Mouse (Mus musculus) forebrain, embryonic 16.5 days (tissue): ENCODE measurements around the gene Miga1. TPM values are rescaled to one million over a fixed set of nuclear protein-coding genes. Genes with fewer than 3 reads are reported as not detected.

ENCODE experiments used
- ATAC-seq: fragments of 200-750 bp; cut with Nextera tagmentation; 2 replicates; pipeline ENCODE4 v1.8.0; 2017; ENCODE audit warnings: mild to moderate bottlenecking, moderate library complexity
- H3K27ac ChIP-seq: fragments of 300-500 bp; sonication (generic); 2 replicates; pipeline ENCODE4 v1.5.1; 2014; ENCODE audit warnings: low read length, control low read depth
- H3K27me3 ChIP-seq: fragments of 300-500 bp; sonication (generic); replicated peaks from 2 replicates; pipeline ENCODE4 v1.6.1; 2014; ENCODE audit warnings: low read length; ENCODE audit not compliant: control insufficient read depth, insufficient read depth
- H3K36me3 ChIP-seq: fragments of 300-500 bp; sonication (generic); 2 replicates; pipeline ENCODE4 v1.6.1; 2014; ENCODE audit not compliant: control insufficient read depth, insufficient read depth
- H3K4me1 ChIP-seq: fragments of 300-500 bp; sonication (generic); replicated peaks from 2 replicates; pipeline ENCODE4 v1.6.1; 2014; ENCODE audit warnings: low read length; ENCODE audit not compliant: control insufficient read depth, insufficient read depth
- H3K4me2 ChIP-seq: fragments of 300-500 bp; sonication (generic); 2 replicates; pipeline ENCODE4 v1.6.1; 2014; ENCODE audit warnings: mild to moderate bottlenecking, low read length, control low read depth
- H3K4me3 ChIP-seq: fragments of 300-500 bp; sonication (generic); replicated peaks from 2 replicates; pipeline ENCODE4 v1.5.1; 2014; ENCODE audit warnings: mild to moderate bottlenecking, low read length, control low read depth
- H3K9ac ChIP-seq: fragments of 300-500 bp; sonication (generic); replicated peaks from 2 replicates; pipeline ENCODE4 v1.6.1; 2014; ENCODE audit warnings: low read depth, low read length, control low read depth
- H3K9me3 ChIP-seq: fragments of 300-500 bp; sonication (generic); 2 replicates; pipeline ENCODE4 v1.6.1; 2016; ENCODE audit warnings: low read length; ENCODE audit not compliant: control insufficient read depth
- WGBS: fragments of 180-500 bp; shearing (Covaris S2); extraction: QIAGEN DNeasy Blood & Tissue Kit; methylation state at CpG from one replicate; pipeline ENCODE4 v1.1.7; 2014; 5-methylcytosine and 5-hydroxymethylcytosine counted together
- polyA plus RNA-seq: library from polyadenylated mRNA; unstranded; fragments of >200 nt; fragmentation: Nextera tagmentation; extraction: Ambion mirVana; gene quantifications from 2 replicates; pipeline ENCODE4 v1.2.1, GENCODE M21; 2015

Miga1 gene
- polyA plus RNA-seq, result 22.6 and 24.7 TPM in 2 replicates

DNA sequence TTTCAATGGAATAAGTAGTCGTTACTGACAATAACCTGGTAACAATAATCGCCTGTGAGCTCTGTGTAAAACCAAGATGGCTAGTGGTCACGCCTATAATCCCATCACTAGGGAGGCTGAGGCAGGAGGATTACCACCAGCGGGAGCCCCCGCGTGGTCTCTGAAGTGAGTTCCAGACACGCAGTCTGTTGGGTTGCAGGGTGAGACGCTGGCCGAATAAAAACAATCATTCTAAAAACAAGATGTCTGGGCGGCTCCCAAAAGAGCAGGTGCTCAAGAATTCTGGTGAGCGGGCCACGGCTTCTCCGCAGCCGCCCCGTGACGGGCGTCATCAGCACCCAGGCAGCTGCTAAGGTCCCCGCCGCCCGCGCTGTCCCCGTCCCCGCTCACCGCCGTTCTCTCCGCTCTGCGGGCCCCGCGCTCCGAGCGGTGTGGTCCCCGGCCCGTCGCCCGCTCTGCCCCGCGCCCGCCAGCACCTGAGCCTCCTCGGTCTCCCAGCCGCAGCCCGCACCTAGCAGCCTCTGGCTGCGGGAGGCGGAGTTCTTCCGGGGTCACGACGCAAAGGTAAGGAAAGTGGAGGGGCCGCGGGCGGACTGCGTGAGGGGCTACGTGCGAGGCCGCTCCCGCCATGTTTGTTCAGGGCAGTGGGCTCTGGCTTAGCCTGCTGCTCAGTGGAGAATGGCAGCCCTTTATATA is at the start of gene Miga1:
Gene Miga1, minus strand, starts transcription at position 546 of the 696 bp plus-strand sequence.
- peaks cover 5% of the 10 kb centered on the region; the same call in 1 of the 2 replicates for H3K4me1 ChIP-seq

DNA sequence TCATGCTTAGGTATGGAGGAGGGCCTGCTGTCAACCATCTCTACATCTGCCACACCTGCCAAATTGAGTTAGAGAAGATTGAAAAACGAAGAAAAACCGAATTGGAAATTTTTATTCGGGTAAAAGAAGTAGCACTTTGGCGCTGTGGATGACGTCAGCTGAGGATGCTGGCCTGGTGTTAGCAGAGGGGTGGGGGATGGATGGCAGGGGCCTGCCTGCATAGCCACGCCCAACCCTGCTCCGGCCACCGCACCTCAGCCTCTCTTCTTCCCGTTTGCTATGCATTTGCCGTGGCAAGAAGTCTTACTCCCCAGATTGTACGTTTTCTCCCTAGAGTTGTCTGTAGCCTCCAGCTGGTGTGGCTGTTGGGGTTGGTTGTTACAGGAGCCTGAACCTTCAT is 43.9 kb upstream of the Miga1 start:
- H3K4me3 ChIP-seq, result no peak overlapping the region
- H3K4me2 ChIP-seq, result no peak overlapping the region
- no peak overlapping the region for H3K9ac ChIP-seq
- no peak overlapping the region for H3K27ac ChIP-seq
- peaks cover 26% of the 10 kb centered on the region for H3K36me3 ChIP-seq
- no peaks in the 10 kb centered on the region for H3K27me3 ChIP-seq
- H3K9me3 ChIP-seq, result no peaks in the 10 kb centered on the region
- H3K4me1 ChIP-seq, result no peaks in the 10 kb centered on the region
- no peak for ATAC-seq
- WGBS, result 72% methylated on average over 11 of the region's 11 CpGs

More for the DNA sequence above, at the start of gene Miga1:
- peak; percentile 98 for ATAC-seq
- peak within 1 kb of the TSS; percentile 53 for H3K4me2 ChIP-seq
- H3K36me3 ChIP-seq, result peaks cover 9% of the 10 kb centered on the region; the same call in 1 of the 2 replicates
- 2% methylated on average over 54 of the region's 54 CpGs for WGBS
- H3K9me3 ChIP-seq, result no peaks in the 10 kb centered on the region
- no peaks in the 10 kb centered on the region for H3K27me3 ChIP-seq
- H3K27ac ChIP-seq, result peak within 1 kb of the TSS; percentile 38
- H3K4me3 ChIP-seq, result peak within 1 kb of the TSS; percentile 79
- H3K9ac ChIP-seq, result peak within 1 kb of the TSS; percentile 82

DNA sequence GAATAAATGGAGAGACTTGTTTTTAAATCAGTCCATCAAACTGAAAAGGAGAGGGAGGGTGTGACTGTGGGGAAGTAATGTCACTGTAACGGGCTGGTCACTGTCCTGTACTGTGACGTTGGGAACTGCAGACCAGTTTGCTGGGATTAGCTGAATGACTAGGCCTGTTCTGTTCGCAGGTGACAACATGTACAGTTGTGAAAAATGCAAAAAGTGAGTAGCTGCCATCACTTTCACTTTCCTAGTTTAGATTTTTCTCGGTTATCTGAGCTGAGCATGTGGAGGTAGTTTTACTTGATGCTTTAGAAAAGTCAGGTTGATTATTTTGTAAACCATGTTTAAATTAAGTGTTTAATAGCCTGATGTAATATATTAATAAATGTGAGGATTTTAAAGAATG is 35.9 kb upstream of the Miga1 start:
- WGBS, result 89% methylated on average over 4 of the region's 4 CpGs
- no peak overlapping the region for H3K4me2 ChIP-seq
- ATAC-seq, result no peak
- peaks cover 37% of the 10 kb centered on the region for H3K36me3 ChIP-seq
- H3K4me1 ChIP-seq, result no peaks in the 10 kb centered on the region
- no peak overlapping the region for H3K4me3 ChIP-seq
- H3K27ac ChIP-seq, result no peak overlapping the region
- H3K9me3 ChIP-seq, result no peaks in the 10 kb centered on the region
- H3K9ac ChIP-seq, result no peak overlapping the region
- no peaks in the 10 kb centered on the region for H3K27me3 ChIP-seq

DNA sequence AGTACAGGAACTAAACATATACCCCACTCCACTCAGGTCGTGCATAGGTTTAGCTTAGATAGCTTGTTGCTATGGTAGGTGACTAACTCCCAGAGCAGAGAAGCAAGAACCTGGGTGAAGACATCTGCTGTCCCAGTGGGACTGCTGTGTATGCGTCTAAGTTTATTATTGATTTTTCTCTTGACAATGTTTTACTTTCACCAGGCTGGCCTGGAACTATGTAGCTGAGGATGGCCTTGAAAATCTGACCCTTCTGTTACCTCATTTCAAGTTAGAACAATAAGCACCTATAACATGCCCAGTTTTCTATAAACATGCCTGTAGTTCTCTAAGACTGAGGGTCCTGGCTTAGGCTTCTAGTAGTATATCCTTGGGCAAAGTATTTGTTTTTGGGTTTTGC is 24.0 kb upstream of the Miga1 start:
- H3K9me3 ChIP-seq, result no peaks in the 10 kb centered on the region
- no peak for ATAC-seq
- no peak overlapping the region for H3K9ac ChIP-seq
- H3K27me3 ChIP-seq, result no peaks in the 10 kb centered on the region
- WGBS, result 89% methylated on average over 2 of the region's 2 CpGs
- H3K4me1 ChIP-seq, result no peaks in the 10 kb centered on the region
- no peak overlapping the region for H3K4me3 ChIP-seq
- H3K4me2 ChIP-seq, result no peak overlapping the region
- no peak overlapping the region for H3K27ac ChIP-seq
- peaks cover 46% of the 10 kb centered on the region for H3K36me3 ChIP-seq

DNA sequence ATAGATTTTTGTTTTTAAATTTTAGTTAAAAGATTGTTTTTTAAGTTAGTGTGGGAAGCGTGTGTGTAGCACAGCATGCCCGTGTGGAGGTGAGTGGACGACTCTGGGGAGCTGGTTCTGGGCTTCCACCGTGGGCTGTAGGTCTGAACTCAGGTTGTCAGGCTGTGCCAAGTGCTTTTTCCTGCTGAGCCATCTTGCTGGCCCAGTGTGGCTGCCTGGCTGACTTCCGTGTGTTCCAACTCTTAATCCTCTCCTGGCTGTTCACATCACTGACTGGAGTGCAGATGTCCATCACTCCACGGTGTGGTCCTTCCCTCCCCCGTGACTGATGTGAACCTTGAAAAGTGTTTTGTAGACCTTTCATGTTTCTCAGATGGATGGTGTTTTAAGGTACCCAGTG is 18.9 kb upstream of the Miga1 start:
- Histone ChIP-seq H3K4me3 (no peak overlapping the region), H3K4me2 (no peak overlapping the region), H3K36me3 (peaks cover 20% of the 10 kb centered on the region), H3K27me3 (no peaks in the 10 kb centered on the region), H3K4me1 (no peaks in the 10 kb centered on the region), H3K9me3 (no peaks in the 10 kb centered on the region), H3K27ac (no peak overlapping the region), H3K9ac (no peak overlapping the region)
- 86% methylated on average over 7 of the region's 7 CpGs for WGBS
- ATAC-seq, result no peak

DNA sequence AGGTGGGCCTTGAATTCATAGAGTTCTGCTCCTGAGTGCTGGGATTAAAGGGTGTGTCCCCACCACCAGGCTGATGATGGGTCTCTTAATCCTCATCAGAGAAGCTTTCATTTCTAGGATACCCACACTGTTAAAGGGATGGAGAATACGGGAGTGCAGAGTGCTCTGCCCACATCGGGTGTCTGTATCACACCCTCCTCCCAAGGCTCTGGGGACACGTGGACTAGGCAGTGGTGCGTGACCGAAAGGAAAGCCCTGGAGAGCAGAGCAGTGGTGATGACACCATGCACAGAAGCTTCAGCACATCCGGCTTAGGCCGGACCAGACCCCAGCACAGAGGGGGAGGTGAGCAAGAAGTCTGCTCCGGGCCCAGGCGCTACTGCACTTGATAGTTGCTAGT is 16.5 kb upstream of the Miga1 start:
- no peaks in the 10 kb centered on the region for H3K9me3 ChIP-seq
- H3K36me3 ChIP-seq, result peaks cover 8% of the 10 kb centered on the region
- no peaks in the 10 kb centered on the region for H3K27me3 ChIP-seq
- no peak for ATAC-seq
- no peak overlapping the region for H3K9ac ChIP-seq
- no peak overlapping the region for H3K27ac ChIP-seq
- H3K4me3 ChIP-seq, result no peak overlapping the region
- no peak overlapping the region for H3K4me2 ChIP-seq
- 90% methylated on average over 9 of the region's 9 CpGs for WGBS
- H3K4me1 ChIP-seq, result no peaks in the 10 kb centered on the region

DNA sequence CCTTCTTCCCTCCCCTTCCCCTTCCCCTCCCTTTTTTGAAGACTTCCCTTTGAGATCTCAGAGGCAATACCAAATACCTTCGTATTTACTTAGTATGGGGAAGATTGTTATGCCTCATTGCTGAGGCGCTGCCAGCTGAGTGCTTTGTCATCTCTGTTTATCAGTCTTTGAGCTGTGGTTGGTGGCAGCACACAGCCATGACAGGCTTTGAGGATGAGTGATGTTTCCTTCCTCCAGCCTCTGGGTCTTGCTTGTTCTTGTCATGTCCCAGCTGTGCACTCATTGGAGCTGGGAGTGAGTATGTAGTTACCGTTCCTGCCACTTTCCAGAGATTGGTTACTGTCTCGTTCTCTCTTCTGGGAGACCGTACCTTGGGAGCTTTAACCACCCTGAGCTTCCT is 15.2 kb upstream of the Miga1 start:
- Histone ChIP-seq H3K4me2 (no peak overlapping the region), H3K36me3 (peaks cover 7% of the 10 kb centered on the region), H3K27ac (no peak overlapping the region), H3K9me3 (no peaks in the 10 kb centered on the region), H3K9ac (no peak overlapping the region), H3K4me3 (no peak overlapping the region), H3K27me3 (no peaks in the 10 kb centered on the region), H3K4me1 (no peaks in the 10 kb centered on the region)
- no peak for ATAC-seq
- WGBS, result 84% methylated on average over 5 of the region's 5 CpGs

DNA sequence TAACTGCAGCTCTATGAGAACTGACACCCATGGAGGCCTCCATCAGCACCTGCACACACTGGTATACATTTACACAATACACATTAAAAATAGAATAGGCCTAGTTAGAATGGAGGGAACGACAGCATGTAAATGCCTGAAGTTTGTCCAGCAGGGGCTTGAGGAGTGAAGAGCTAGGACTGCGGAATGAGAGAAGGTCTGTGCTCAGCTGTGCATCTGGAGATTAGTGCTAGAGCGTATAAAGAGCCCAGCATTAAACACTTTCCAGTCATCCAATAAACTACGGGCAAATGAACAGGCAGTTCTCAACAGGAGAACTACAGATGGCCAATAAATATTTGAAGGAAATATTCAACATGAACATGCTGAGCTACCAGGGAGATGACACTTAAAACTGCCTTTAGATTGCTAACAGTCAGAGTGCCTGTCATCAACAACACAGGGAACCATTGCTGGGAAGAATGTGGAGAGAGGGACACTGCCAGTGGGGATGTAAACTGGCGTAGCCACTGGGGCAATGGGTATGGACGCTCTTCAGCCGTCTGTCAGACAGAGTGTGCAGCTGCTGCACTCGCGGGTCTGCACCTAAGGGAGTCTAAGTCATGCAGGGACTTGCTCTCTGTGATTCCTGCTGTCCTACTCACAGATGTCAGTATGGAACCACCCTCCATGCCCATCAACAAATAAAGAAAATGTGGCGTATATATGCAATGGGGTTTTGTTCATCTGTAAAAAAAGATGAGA is 13.4 kb upstream of the Miga1 start:
- Histone ChIP-seq H3K27me3 (no peaks in the 10 kb centered on the region), H3K9me3 (no peaks in the 10 kb centered on the region), H3K9ac (no peak overlapping the region), H3K4me2 (no peak overlapping the region), H3K36me3 (no peaks in the 10 kb centered on the region), H3K27ac (no peak overlapping the region), H3K4me1 (no peaks in the 10 kb centered on the region; the same call in 1 of the 2 replicates), H3K4me3 (no peak overlapping the region)
- ATAC-seq, result no peak
- 72% methylated on average over 10 of the region's 10 CpGs for WGBS

DNA sequence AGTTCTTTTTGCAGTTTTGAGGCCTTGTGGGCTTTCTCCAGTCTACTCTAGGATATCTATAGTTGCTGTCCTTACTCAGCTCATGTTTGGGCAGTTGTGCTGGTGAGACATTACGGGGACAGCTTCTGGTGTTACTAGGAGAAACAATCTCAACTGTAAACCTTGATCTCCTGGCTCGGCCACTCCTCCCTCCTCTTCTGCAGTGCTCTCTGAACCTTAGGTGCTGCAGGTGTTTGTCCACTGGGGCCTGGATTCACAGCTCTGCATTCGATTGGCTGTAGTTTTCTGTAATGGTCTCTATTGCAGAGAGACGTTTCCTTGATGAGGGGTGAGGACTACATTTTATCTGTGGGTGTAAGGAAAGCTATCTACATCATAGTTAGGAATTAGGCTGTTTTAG is 12.1 kb upstream of the Miga1 start:
- peaks cover 5% of the 10 kb centered on the region for H3K4me1 ChIP-seq

More for the DNA sequence above, 12.1 kb upstream of the Miga1 start:
- Histone ChIP-seq H3K9ac (no peak overlapping the region), H3K27ac (no peak overlapping the region), H3K4me3 (no peak overlapping the region), H3K27me3 (no peaks in the 10 kb centered on the region), H3K9me3 (no peaks in the 10 kb centered on the region), H3K4me2 (no peak overlapping the region), H3K36me3 (no peaks in the 10 kb centered on the region)
- ATAC-seq, result no peak
- 90% methylated on average over 4 of the region's 4 CpGs for WGBS
